Mouse (Mus musculus): ENCODE data around the gene Hist1h3i.
"Not testable (repeated sequence)": the region's sequence is repeated elsewhere in the genome, so short reads cannot be mapped to it uniquely, and the experiment has no call there.

The Hist1h3i gene

DNA sequence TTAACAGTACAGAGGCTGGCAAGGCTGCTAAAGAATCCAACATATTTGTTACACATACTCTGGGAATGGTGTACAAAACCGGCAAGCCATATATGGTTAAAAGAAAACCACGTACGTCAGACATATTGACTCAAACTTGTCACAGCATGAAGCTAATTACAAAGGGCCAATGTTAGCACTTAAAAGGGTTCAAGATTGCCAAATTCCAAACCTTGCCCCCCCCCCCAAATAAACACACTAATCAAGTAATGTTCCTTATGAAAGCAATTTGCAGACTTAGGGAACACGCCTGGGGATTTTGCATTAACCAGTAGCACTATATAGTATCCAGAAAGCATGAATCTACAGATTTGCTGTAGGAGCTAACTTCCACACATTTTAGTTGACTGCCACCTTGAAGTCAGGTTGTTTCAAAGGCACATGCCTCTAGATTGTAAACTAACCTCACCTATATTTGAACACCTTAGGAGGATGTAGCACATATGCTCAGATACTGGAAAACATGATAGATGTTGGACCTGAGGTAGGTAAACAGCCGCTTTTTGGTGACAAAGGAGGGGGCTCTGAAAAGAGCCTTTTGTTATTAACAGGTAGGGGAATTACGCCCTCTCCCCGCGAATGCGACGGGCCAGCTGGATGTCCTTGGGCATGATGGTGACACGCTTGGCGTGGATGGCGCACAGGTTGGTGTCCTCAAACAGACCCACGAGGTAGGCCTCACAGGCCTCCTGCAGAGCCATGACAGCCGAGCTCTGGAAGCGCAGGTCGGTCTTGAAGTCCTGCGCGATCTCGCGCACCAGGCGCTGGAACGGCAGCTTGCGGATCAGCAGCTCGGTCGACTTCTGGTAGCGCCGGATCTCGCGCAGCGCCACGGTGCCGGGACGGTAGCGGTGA, 562 bp downstream of the Hist1h3i start:
- DNase-seq (ENCODE audit: low read depth, low spot score) = not testable (repeated sequence)

GRCm38 (mm10) chr13:21781639-21782038, 1.5 kb downstream of the Hist1h3i start:
- no peak for DNase-seq (ENCODE audit: low read depth, low spot score)

- DNase-seq (ENCODE audit: low read depth, low spot score) = no peak
Observed at GRCm38 (mm10) chr13:21781021-21781555, 2.1 kb downstream of the Hist1h3i start.

DNA sequence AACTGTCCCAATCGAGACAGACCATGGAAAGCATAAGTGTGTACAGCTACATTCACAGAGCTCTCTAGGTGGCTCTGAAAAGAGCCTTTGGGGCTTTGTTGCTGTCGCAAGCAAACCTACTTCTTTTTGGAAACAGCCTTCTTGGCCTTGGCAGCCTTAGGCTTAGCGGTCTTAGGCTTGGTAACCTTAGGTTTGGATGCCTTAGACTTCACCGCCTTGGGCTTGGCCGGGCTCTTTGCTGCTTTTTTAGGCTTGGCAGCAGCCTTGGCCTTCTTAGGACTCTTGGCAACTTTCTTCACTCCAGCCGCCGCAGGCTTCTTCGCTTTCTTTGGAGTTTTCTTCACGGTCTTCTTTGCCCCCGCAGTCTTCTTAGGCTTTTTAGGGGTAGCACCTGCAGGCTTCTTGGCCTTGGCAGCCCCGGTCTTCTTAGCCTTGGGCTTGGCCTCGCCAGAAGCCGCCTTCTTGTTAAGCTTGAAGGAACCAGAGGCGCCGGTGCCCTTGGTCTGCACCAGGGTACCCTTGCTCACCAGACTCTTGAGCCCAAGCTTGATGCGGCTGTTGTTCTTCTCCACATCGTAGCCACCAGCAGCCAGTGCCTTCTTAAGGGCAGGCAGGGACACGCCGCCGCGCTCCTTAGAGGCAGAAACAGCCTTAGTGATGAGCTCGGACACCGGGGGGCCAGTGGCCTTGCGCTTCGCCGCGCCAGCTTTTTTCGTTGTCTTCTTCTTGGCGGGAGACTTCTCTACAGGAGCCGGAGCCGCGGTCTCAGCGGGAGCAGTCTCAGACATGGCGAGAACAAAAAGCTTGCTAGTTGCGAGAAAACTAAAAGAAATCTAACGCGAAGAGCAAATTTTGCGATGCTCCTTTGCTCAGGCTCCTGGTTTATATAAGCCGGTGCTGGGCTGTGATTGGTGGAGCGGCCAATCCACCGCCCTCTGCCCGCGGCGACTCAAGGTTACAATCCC, 3.1 kb downstream of the Hist1h3i start, which contains the start of gene Hist1h1b:
Gene Hist1h1b (minus strand): TSS at position 859 of the 965 bp plus-strand sequence.
- DNase-seq (ENCODE audit: low read depth, low spot score) = no peak

- no peak for DNase-seq (ENCODE audit: low read depth, low spot score)
Observed at GRCm38 (mm10) chr13:21778814-21779766, 4.1 kb downstream of the Hist1h3i start.

GRCm38 (mm10) chr13:21755707-21756106, 27.5 kb downstream of the Hist1h3i start:
- DNase-seq (ENCODE audit: low read depth, low spot score) = no peak

GRCm38 (mm10) chr13:21754294-21755001, 28.7 kb downstream of the Hist1h3i start:
- DNase-seq (ENCODE audit: low read depth, low spot score) = not testable (repeated sequence)

DNA sequence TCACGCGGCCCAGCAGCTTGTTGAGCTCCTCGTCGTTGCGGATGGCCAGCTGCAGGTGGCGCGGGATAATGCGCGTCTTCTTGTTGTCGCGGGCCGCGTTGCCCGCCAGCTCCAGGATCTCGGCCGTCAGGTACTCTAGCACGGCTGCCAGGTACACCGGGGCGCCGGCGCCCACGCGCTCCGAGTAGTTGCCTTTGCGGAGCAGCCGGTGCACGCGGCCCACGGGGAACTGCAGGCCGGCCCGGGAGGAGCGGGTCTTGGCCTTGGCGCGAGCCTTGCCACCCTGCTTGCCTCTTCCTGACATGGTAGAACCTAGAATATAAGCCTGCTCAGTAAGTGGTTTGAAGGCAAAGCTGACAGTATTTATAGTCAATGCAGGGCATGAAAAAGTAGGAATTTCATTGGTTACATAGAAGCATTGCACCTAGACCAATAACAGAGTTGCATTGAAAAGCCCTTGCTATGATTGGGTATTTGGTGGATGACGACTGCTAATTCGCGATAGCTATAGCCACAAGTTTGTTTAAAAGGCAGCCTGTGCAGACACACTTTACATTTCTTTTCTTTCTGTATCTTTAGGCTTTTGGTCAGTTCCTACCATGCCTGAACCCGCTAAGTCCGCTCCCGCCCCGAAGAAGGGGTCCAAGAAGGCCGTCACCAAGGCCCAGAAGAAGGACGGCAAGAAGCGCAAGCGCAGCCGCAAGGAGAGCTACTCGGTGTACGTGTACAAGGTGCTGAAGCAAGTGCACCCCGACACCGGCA, 29.5 kb downstream of the Hist1h3i start, which contains the start of the genes Hist1h2ak and Hist1h2bn:
Gene Hist1h2ak (minus strand): TSS at position 304 of the 762 bp plus-strand sequence.
Gene Hist1h2bn (plus strand): TSS at position 600 of the 762 bp plus-strand sequence.
- DNase-seq (ENCODE audit: low read depth, low spot score) = not testable (repeated sequence)

- no peak for DNase-seq (ENCODE audit: low read depth, low spot score)
Observed at GRCm38 (mm10) chr13:21753051-21753523, 30.1 kb downstream of the Hist1h3i start.

DNA sequence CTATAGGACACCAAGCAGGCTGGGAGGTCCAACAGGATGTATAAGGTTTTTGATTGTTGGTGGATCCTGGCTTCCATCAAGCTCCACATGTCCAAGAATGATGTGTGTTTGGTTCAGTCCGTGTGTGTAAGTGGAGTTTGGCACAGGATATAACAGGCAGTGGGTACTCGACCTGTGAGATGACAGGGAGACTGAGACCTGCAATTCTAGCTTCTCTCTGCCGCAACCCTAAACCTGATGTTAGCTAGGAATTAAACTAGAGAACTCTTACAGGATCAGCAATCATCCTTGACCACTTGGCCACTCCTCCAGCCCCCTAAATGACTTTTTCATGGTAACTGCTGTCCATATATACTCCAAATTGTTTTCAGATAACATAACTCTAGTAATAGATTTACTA, 30.8 kb downstream of the Hist1h3i start:
- DNase-seq (ENCODE audit: low read depth, low spot score) = no peak

- no peak for DNase-seq (ENCODE audit: low read depth, low spot score)
Observed at GRCm38 (mm10) chr13:21751827-21752226, 31.3 kb downstream of the Hist1h3i start.

DNA sequence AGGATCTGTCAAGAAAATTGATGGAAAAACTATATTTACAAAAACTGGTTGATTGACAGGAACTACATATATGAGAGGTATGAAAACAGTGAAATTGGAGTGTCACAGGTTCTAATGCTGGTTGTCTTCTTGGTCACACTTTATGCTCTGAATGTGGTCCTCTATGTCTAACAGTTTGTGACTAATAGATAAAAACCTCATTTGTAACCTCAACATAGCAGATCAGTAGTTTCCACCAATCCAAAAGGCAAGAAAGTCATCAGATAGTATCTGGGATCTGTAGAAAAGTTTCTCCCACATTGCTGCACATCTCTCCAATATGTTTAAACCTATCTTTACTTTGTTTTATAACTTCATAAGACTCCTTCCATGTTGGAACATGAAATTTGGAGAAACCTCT, 31.8 kb downstream of the Hist1h3i start:
- DNase-seq (ENCODE audit: low read depth, low spot score) = no peak

DNA sequence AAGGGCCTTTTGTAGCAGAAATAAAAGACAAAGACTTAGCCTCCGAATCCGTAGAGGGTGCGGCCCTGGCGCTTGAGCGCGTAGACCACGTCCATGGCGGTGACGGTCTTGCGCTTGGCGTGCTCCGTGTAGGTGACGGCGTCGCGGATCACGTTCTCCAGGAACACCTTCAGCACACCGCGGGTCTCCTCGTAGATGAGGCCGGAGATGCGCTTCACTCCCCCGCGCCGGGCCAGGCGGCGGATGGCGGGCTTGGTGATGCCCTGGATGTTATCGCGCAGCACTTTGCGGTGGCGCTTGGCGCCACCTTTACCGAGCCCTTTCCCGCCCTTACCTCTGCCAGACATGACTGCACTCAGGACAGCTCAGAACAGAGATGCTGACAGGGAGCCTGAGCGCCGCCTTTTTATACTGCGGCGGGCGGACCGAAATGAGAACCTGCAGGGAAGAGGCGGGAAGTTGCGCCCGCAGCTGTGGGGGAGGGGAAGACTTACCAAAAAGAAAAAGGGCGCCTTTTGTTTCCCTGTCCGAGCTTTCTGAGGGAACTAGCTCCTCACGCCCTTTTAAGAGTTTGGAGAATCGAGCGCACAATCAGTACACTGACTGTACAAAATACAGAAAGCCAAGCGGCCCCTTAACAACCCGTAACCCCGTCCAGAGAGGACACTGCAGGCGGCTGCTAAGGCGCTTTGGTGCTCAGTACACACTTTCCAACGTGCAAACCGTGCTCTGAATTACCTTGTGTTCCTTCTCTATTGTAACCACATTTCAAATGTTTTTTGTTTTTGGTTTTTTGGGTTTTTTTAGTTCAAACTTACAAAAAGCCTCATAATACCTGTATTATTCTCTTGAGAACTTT, 32.8 kb downstream of the Hist1h3i start, which contains the start of gene Hist1h4k:
Gene Hist1h4k (minus strand): TSS at position 347 of the 859 bp plus-strand sequence.
- DNase-seq (ENCODE audit: low read depth, low spot score) = not testable (repeated sequence)

DNA sequence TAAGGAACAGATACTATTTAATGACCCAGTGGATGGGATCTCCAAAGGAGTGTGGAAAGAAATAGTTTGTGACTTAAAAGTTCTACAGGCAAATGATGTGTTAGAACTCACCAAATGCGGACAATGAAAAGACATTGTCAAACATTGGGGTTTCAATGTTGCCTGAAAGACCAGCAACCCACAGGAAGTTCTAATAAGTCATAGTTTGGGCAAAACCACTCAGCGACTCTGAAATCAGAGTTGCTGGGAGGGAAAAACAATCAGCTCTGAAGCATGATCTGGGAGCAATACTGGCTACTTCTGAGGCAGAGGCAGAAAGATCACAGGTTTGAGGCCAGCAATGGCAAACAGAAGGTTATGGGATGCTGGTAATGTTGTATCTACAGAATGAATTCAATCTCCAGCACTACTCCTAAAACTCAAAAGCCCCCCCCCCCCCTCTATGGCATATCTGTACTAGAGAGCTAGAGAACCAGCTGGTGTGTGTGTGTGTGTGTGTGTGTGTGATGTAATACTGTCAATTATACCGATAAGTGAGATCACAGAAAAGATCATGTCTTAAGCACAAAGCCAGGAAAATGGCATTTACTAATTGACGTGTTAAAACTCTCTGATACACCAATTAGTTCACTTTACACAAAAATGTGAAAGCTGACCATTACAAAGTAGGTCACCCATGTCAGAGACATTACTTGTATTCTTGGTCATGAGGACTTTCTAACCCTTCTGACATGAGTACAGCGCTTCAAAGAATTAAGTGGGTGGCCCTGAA, 33.6 kb downstream of the Hist1h3i start:
- DNase-seq (ENCODE audit: low read depth, low spot score) = no peak

- no peak for DNase-seq (ENCODE audit: low read depth, low spot score)
Observed at GRCm38 (mm10) chr13:21745006-21745405, 38.2 kb downstream of the Hist1h3i start.

- DNase-seq (ENCODE audit: low read depth, low spot score) = not testable (repeated sequence)
Observed at GRCm38 (mm10) chr13:21734906-21735767, 48.0 kb downstream of the Hist1h3i start, which contains the start of gene Hist1h4j. Hist1h4j (plus strand) TSS chr13:21735064.

All from WW6 (cell line).